Mouse (Mus musculus) heart, adult 2 months (tissue): ENCODE data around the gene Mpp3. TPM values are rescaled to one million over a fixed set of nuclear protein-coding genes. Genes with fewer than 3 reads are reported as not detected.

ENCODE experiments used
- DNase-seq, 2 experiments: peaks; one replicate each; pipeline ENCODE4 v3.0.0; 2021
- H3K27ac ChIP-seq: fragments of 200-600 bp; 2 replicates; pipeline ENCODE4 v1.8.1; 2022
- H3K27me3 ChIP-seq: fragments of 200-500 bp; 2 replicates; pipeline ENCODE4 v1.6.1; 2012; ENCODE audit warnings: mild to moderate bottlenecking, low read length, inconsistent platforms, mixed read lengths; ENCODE audit not compliant: control insufficient read depth, insufficient read depth
- H3K36me3 ChIP-seq: fragments of 200-500 bp; 2 replicates; pipeline ENCODE4 v1.6.1; 2012; ENCODE audit warnings: low read length, inconsistent platforms; ENCODE audit not compliant: control insufficient read depth, insufficient read depth
- H3K4me1 ChIP-seq: fragments of 200-500 bp; 2 replicates; pipeline ENCODE4 v1.6.1; 2011; ENCODE audit warnings: low read length; ENCODE audit not compliant: control insufficient read depth, insufficient read depth
- H3K4me3 ChIP-seq: fragments of 200-600 bp; 2 replicates; pipeline ENCODE4 v1.8.1; 2022
- H3K79me2 ChIP-seq: fragments of 200-500 bp; replicated peaks from 2 replicates; pipeline ENCODE4 v1.6.1; 2012; ENCODE audit warnings: mild to moderate bottlenecking, inconsistent platforms, low read length, moderate library complexity, mixed read lengths; ENCODE audit not compliant: control insufficient read depth, insufficient read depth
- H3K9ac ChIP-seq: fragments of 200-500 bp; 2 replicates; pipeline ENCODE4 v1.6.1; 2012; ENCODE audit warnings: low read depth, mild to moderate bottlenecking, control low read depth, inconsistent platforms, low read length, mixed read lengths
- CTCF ChIP-seq: fragments of 200-600 bp; IDR thresholded peaks from 2 replicates; pipeline ENCODE4 v1.8.1; 2022; ENCODE audit warnings: antibody characterized with exemption, mild to moderate bottlenecking, moderate library complexity
- EP300 ChIP-seq: fragments of 200-500 bp; IDR thresholded peaks from 2 replicates; pipeline ENCODE4 v1.6.1; 2011; ENCODE audit warnings: low read depth, low read length, control low read depth; ENCODE audit not compliant: insufficient read depth
- POLR2A ChIP-seq: fragments of 200-500 bp; IDR thresholded peaks from 2 replicates; pipeline ENCODE4 v1.6.1; 2011; ENCODE audit warnings: mild to moderate bottlenecking, low read depth, low read length, control low read depth; ENCODE audit not compliant: insufficient read depth
- WGBS: fragments of 180-500 bp; shearing (Covaris S2); methylation state at CpG from one replicate; pipeline ENCODE4 v1.1.7; 2018; 5-methylcytosine and 5-hydroxymethylcytosine counted together
- intact Hi-C: fragments of 180-260 bp; cut with DNase I; formaldehyde crosslinking; loops from one replicate; pipeline ENCODE4 v1.15.1; 2025
- polyA plus RNA-seq: library from polyadenylated mRNA; depleted of rRNA; stranded (reverse); fragments of >200 nt; gene quantifications from 2 replicates; pipeline ENCODE4 v1.2.3, GENCODE M21; 2012
- total RNA-seq, 2 experiments: library from RNA; stranded (reverse); gene quantifications; 2 replicates each; pipeline ENCODE4 v1.2.3; 2021

Mpp3 gene
- total and polyA plus RNA-seq, 3 experiments: 1.4 to 4.5 (median 1.5) TPM

DNA sequence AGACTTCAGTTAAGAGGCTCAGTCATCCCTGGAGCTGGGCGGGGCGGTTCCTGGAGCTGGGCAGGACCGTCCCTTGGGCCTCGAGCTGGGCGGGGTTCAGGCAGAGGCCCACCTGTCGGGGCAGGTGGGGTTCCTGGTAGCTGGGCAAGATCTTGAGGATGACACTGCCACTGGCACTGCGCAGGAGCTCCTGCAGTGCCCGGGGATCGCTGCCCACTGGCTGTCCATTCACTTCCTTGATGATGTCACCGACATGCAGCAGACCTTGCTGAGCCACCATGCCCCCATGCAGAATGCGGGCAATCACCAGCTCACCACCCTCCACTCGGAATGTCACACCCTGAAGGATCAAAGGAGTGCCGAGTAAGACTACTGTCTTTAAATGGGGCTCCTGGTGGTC lies 34.8 kb upstream of the Mpp3 start:
- intact Hi-C loops: no loop called here
- no peaks in the 10 kb centered on the region for H3K79me2 ChIP-seq
- H3K4me3 ChIP-seq: no peak overlapping the region
- WGBS: 88% methylated on average over 13 of the region's 13 CpGs
- no peak overlapping the region for H3K27ac ChIP-seq
- H3K36me3 ChIP-seq: no peaks in the 10 kb centered on the region
- DNase-seq: no peak
- H3K4me1 ChIP-seq: no peaks in the 10 kb centered on the region; the same call in 1 of the 2 replicates
- TF ChIP-seq EP300 (no peak), CTCF (no peak), POLR2A (no peak)
- H3K9ac ChIP-seq: no peak overlapping the region
- no peaks in the 10 kb centered on the region for H3K27me3 ChIP-seq

DNA sequence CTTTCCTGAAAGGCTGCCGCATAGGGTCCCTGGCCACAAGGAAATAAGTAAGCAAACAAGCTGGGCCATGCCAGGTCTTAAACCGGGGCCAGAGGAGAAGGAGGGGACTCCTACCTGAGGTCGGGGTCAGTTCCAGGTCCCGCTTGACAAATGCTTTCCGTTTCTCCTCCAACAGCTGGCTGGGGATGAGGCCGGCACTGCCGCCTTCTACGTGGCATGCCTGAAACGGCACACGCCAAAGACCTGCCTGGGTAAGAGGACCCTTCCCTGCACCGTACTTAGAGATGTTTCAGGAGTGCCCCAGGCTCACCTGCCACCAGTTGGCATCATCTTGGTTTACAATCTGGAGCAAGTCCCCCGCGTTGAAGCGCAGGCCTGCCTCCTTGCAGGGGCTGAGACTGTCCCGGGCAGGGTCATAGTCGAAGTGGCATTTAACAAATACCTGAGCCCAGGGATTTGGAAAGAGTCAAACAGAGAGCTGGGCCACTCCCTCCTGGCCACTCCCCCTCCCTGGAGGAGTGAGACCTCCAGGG lies 33.7 kb upstream of the Mpp3 start:
- Histone ChIP-seq H3K4me1 (no peaks in the 10 kb centered on the region; the same call in 1 of the 2 replicates), H3K27me3 (no peaks in the 10 kb centered on the region), H3K79me2 (no peaks in the 10 kb centered on the region), H3K9ac (no peak overlapping the region), H3K4me3 (no peak overlapping the region), H3K36me3 (no peaks in the 10 kb centered on the region), H3K27ac (no peak overlapping the region)
- 67% methylated on average over 16 of the region's 16 CpGs for WGBS
- no peak for DNase-seq
- TF ChIP-seq CTCF: no peak
- no peak for TF ChIP-seq POLR2A
- no peak for TF ChIP-seq EP300
- intact Hi-C loops: loop anchor here (1.0 to 2.0 kb wide), 3 partner anchors 26 to 76 kb away; partner anchors contain the start of gene Mpp2

DNA sequence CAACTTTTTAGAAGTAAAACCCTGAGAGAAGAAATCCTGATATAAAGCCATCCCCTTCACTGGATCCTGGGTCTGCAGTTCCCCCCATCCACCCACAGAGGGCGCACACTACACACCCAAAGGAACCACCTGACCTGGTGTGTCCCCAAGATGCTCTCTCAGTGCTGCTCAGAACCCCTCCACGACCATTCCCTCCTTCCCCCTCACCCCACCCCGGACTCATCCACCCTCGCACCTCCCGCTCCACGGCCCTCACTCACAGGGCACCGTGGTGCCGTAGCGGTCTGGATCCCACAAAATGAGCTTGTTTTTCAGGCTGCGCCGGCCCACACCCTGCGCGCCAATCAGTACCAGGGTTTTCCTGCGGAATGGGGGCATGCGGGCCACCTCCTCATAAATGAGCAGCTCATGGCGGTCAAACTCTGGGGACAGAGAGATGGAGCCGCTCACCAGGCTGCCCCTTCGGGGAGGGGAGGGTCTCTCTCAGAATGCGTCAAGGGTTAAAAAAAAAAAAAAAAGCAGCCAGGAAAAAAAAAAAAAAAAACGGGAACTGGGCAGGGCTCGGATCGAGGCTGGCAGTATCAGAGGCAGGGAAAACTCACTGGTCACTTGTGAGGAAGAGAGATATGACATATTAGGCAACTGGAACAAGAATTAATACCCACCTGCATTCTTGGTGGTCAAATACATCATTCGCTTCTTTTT lies 33.1 kb upstream of the Mpp3 start:
- Histone ChIP-seq H3K79me2 (no peaks in the 10 kb centered on the region), H3K4me3 (peak overlapping the region; percentile 18; the same call in 1 of the 2 replicates), H3K27me3 (no peaks in the 10 kb centered on the region), H3K36me3 (no peaks in the 10 kb centered on the region), H3K27ac (no peak overlapping the region), H3K9ac (no peak overlapping the region), H3K4me1 (no peaks in the 10 kb centered on the region; the same call in 1 of the 2 replicates)
- TF ChIP-seq POLR2A: no peak
- peak; percentile 72; the same call in 1 of the 2 replicates for TF ChIP-seq EP300
- intact Hi-C loops: loop anchor here (1.0 to 2.0 kb wide), 3 partner anchors 27 to 77 kb away; partner anchors contain the start of gene Mpp2
- DNase-seq: peak; percentile 75 to 81
- 13% methylated on average over 23 of the region's 23 CpGs for WGBS

GRCm38 (mm10) chr11:102053847-102054246 lies 25.6 kb upstream of the Mpp3 start:
- peak overlapping the region; percentile 84 for H3K27ac ChIP-seq
- no peak overlapping the region for H3K4me3 ChIP-seq
- DNase-seq: peak; percentile 52 to 71
- TF ChIP-seq CTCF (peak; percentile 75), POLR2A (0 out of 2 replicates have a peak, but pooled peaks have one; percentile 33), EP300 (no peak)
- H3K4me1 ChIP-seq: peaks cover 28% of the 10 kb centered on the region
- H3K9ac ChIP-seq: no peak overlapping the region
- intact Hi-C loops: no loop called here
- no peaks in the 10 kb centered on the region for H3K27me3 ChIP-seq
- H3K36me3 ChIP-seq: peaks cover 16% of the 10 kb centered on the region; the same call in 1 of the 2 replicates
- 25% methylated on average over 9 of the region's 9 CpGs for WGBS
- H3K79me2 ChIP-seq: no peaks in the 10 kb centered on the region

DNA sequence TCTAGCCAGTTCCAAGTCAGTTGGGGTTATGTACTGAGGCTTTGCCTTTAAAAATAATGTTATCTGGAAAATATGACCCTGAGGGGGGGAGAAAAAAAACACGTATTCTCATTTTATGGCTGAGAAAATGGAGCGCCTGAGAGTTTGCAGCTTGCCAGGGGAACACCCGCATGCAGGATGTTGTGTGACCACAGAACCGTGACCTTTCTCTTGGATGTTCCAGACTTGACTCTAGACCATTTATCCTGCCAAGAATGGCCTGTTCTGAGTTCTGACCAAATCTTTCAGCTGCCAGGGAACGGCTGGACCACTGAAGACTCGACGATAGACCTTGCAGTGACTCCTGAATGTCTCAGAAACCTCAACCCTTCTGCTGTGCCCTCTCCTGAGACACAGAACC lies 24.9 kb upstream of the Mpp3 start:
- TF ChIP-seq POLR2A (no peak), EP300 (peak; percentile 60; the same call in 1 of the 2 replicates), CTCF (no peak)
- no peaks in the 10 kb centered on the region for H3K79me2 ChIP-seq
- DNase-seq: peak in 1 of 2 experiments; percentile 68
- H3K9ac ChIP-seq: no peak overlapping the region; the same call in 1 of the 2 replicates
- peaks cover 16% of the 10 kb centered on the region; the same call in 1 of the 2 replicates for H3K36me3 ChIP-seq
- H3K27ac ChIP-seq: peak overlapping the region; percentile 84
- peaks cover 28% of the 10 kb centered on the region for H3K4me1 ChIP-seq
- no peak overlapping the region for H3K4me3 ChIP-seq
- H3K27me3 ChIP-seq: no peaks in the 10 kb centered on the region
- intact Hi-C loops: no loop called here
- 29% methylated on average over 7 of the region's 7 CpGs for WGBS

- no peak overlapping the region for H3K4me3 ChIP-seq
- H3K36me3 ChIP-seq: peaks cover 16% of the 10 kb centered on the region; the same call in 1 of the 2 replicates
- no peaks in the 10 kb centered on the region for H3K79me2 ChIP-seq
- H3K27ac ChIP-seq: peak overlapping the region; percentile 84
- WGBS: 54% methylated on average over 12 of the region's 12 CpGs
- peaks cover 28% of the 10 kb centered on the region for H3K4me1 ChIP-seq
- intact Hi-C loops: no loop called here
- peak overlapping the region; percentile 37 for H3K9ac ChIP-seq
- TF ChIP-seq EP300: no peak
- no peak for TF ChIP-seq POLR2A
- TF ChIP-seq CTCF: no peak
- no peak for DNase-seq
- H3K27me3 ChIP-seq: no peaks in the 10 kb centered on the region
Measured at GRCm38 (mm10) chr11:102052697-102053096, 24.4 kb upstream of the Mpp3 start.
